18 mouse cellular contexts compared by ENCODE assay signal in the genomic region with DNA sequence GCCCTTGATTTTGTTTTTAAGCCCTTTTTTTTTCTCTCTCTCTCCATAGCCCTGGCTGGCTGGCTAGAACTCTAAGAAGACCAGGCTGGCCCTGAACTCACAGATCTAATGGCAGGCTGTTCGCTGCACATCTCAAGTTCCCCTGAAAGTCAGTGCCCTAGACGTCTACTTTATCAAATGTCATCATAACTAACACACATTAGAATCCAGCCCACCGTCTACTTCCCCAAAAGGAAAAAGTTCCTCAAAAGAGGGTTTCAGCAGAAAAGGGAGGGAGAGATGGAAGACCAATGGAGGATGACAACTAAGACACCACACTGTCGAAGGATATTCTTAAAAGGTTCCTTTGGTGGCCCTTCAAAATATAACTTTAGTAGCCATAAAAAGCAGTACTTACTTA. TPM values are rescaled to one million over a fixed set of nuclear protein-coding genes. Genes with fewer than 3 reads are reported as not detected.
A peak's percentile ranks its signal among the peaks of the same experiment; 100 is the strongest.
DNase-seq lines count a peak whose midpoint lies in the region; ATAC-seq and TF ChIP-seq lines count a peak whose summit lies in the region.
"Had no signal": no experiment of that assay in that cellular context is flagged by ENCODE, and none has a peak within 500 bp of the region (broad histone marks: within the 10 kb centered on the region; RNA-seq: fewer than 3 reads in every experiment).

No protein-coding gene starts in this region.

- H3K27ac ChIP-seq in forebrain, embryonic 12.5 days: peak overlapping the region; percentile 42; the same call in 1 of the 2 replicates
- no peak overlapping the region for H3K27ac ChIP-seq in forebrain, embryonic 13.5 days
- H3K27ac ChIP-seq in kidney, embryonic 15.5 days: peak overlapping the region; percentile 1; the same call in 1 of the 2 replicates
- H3K27ac ChIP-seq in bone marrow macrophage, adult 2 months (ENCODE audit: insufficient read depth, low read depth, low read length): peak overlapping the region; percentile 31
- H3K27ac ChIP-seq in kidney, embryonic 14.5 days (ENCODE audit: low read depth, low read length): no peak overlapping the region
- H3K27ac ChIP-seq: hindbrain, embryonic 13.5 days; intestine, embryonic 15.5 days; limb, embryonic 15.5 days; lung, embryonic 15.5 days; midbrain, embryonic 13.5 days had no signal

- no peaks in the 10 kb centered on the region for H3K9me3 ChIP-seq in forebrain, embryonic 12.5 days
- H3K9me3 ChIP-seq in forebrain, embryonic 13.5 days (replicated peaks): no peaks in the 10 kb centered on the region
- H3K9me3 ChIP-seq in kidney, embryonic 15.5 days (replicated peaks): no peaks in the 10 kb centered on the region
- H3K9me3 ChIP-seq in kidney, embryonic 14.5 days (ENCODE audit: control insufficient read depth, low read length): no peaks in the 10 kb centered on the region
- H3K9me3 ChIP-seq: G1E; hindbrain, embryonic 13.5 days; intestine, embryonic 15.5 days; limb, embryonic 15.5 days; lung, embryonic 15.5 days; midbrain, embryonic 13.5 days; neural tube, embryonic 13.5 days had no signal

- no peak for TF ChIP-seq POLR2A in bone marrow macrophage, adult 2 months (IDR thresholded peaks at IDR 0.05; ENCODE audit: borderline replicate concordance, low read depth, low read length)

- 89% methylated on average over 4 of the region's 4 CpGs for WGBS in forebrain, embryonic 12.5 days
- WGBS in forebrain, embryonic 13.5 days: 92% methylated on average over 4 of the region's 4 CpGs
- WGBS in kidney, embryonic 15.5 days: 72% methylated on average over 4 of the region's 4 CpGs
- WGBS in kidney, embryonic 14.5 days: 75% methylated on average over 4 of the region's 4 CpGs

- DNase-seq in kidney, postnatal 14 days: no peak
- DNase-seq: cerebellum, adult 9-11 months; lung, postnatal 4 days; right cerebral cortex, adult 18-20 months; thymus, postnatal 36 days had no signal

- H3K27me3 ChIP-seq in forebrain, embryonic 12.5 days: no peaks in the 10 kb centered on the region
- no peaks in the 10 kb centered on the region for H3K27me3 ChIP-seq in forebrain, embryonic 13.5 days
- no peaks in the 10 kb centered on the region for H3K27me3 ChIP-seq in kidney, embryonic 15.5 days
- no peaks in the 10 kb centered on the region for H3K27me3 ChIP-seq in kidney, embryonic 14.5 days (ENCODE audit: control insufficient read depth, insufficient read depth, low read length)
- H3K27me3 ChIP-seq: hindbrain, embryonic 13.5 days; intestine, embryonic 15.5 days; limb, embryonic 15.5 days; lung, embryonic 15.5 days; midbrain, embryonic 13.5 days; neural tube, embryonic 13.5 days had no signal

- peaks cover 15% of the 10 kb centered on the region for H3K36me3 ChIP-seq in forebrain, embryonic 12.5 days (replicated peaks)
- peaks cover 9% of the 10 kb centered on the region; the same call in 1 of the 2 replicates for H3K36me3 ChIP-seq in forebrain, embryonic 13.5 days (ENCODE audit: poor library complexity, severe bottlenecking)
- peaks cover 38% of the 10 kb centered on the region for H3K36me3 ChIP-seq in kidney, embryonic 15.5 days
- peaks cover 16% of the 10 kb centered on the region; the same call in 1 of the 2 replicates for H3K36me3 ChIP-seq in kidney, embryonic 14.5 days (ENCODE audit: control insufficient read depth, insufficient read depth, low read length)
- H3K36me3 ChIP-seq: hindbrain, embryonic 13.5 days; intestine, embryonic 15.5 days; midbrain, embryonic 13.5 days had no signal

- TF ChIP-seq CTCF in bone marrow macrophage, adult 2 months (IDR thresholded peaks at IDR 0.05; ENCODE audit: low read depth, low read length): no peak

- no peak overlapping the region for H3K4me2 ChIP-seq in forebrain, embryonic 12.5 days
- H3K4me2 ChIP-seq in forebrain, embryonic 13.5 days: no peak overlapping the region
- H3K4me2 ChIP-seq in kidney, embryonic 15.5 days: no peak overlapping the region
- H3K4me2 ChIP-seq in kidney, embryonic 14.5 days (replicated peaks; ENCODE audit: low read depth, low read length): no peak overlapping the region
- H3K4me2 ChIP-seq: hindbrain, embryonic 13.5 days; intestine, embryonic 15.5 days; limb, embryonic 15.5 days; lung, embryonic 15.5 days; midbrain, embryonic 13.5 days; neural tube, embryonic 13.5 days had no signal

- no peak overlapping the region for H3K4me3 ChIP-seq in forebrain, embryonic 12.5 days (replicated peaks)
- no peak overlapping the region for H3K4me3 ChIP-seq in forebrain, embryonic 13.5 days
- H3K4me3 ChIP-seq in kidney, embryonic 15.5 days (replicated peaks): no peak overlapping the region
- no peak overlapping the region for H3K4me3 ChIP-seq in bone marrow macrophage, adult 2 months (ENCODE audit: insufficient read depth, low read length)
- H3K4me3 ChIP-seq in kidney, embryonic 14.5 days (ENCODE audit: low read length): no peak overlapping the region
- H3K4me3 ChIP-seq: hindbrain, embryonic 13.5 days; intestine, embryonic 15.5 days; limb, embryonic 15.5 days; lung, embryonic 15.5 days; midbrain, embryonic 13.5 days; neural tube, embryonic 13.5 days had no signal

- no peak for ATAC-seq in forebrain, embryonic 12.5 days (ENCODE audit: low FRiP score)
- no peak for ATAC-seq in forebrain, embryonic 13.5 days
- no peak for ATAC-seq in kidney, embryonic 15.5 days (replicated peaks; ENCODE audit: low FRiP score)
- ATAC-seq in megakaryocyte progenitor cell, adult 5-6 weeks (replicated peaks; ENCODE audit: poor library complexity): peak; percentile 38
- no peak for ATAC-seq in kidney, embryonic 14.5 days (ENCODE audit: low FRiP score, low TSS enrichment)
- ATAC-seq: intestine, embryonic 15.5 days; midbrain, embryonic 13.5 days had no signal

- no peak overlapping the region for H3K9ac ChIP-seq in forebrain, embryonic 12.5 days
- H3K9ac ChIP-seq in forebrain, embryonic 13.5 days: no peak overlapping the region
- no peak overlapping the region for H3K9ac ChIP-seq in kidney, embryonic 15.5 days
- H3K9ac ChIP-seq in kidney, embryonic 14.5 days (ENCODE audit: low read depth, low read length): no peak overlapping the region
- H3K9ac ChIP-seq: hindbrain, embryonic 13.5 days; intestine, embryonic 15.5 days; limb, embryonic 15.5 days; lung, embryonic 15.5 days; midbrain, embryonic 13.5 days; neural tube, embryonic 13.5 days had no signal

- peaks cover 16% of the 10 kb centered on the region for H3K4me1 ChIP-seq in forebrain, embryonic 12.5 days
- peaks cover 23% of the 10 kb centered on the region for H3K4me1 ChIP-seq in forebrain, embryonic 13.5 days
- peaks cover 39% of the 10 kb centered on the region for H3K4me1 ChIP-seq in kidney, embryonic 15.5 days
- peaks cover 41% of the 10 kb centered on the region for H3K4me1 ChIP-seq in bone marrow macrophage, adult 2 months (ENCODE audit: control insufficient read depth, insufficient read depth, low read length)
- H3K4me1 ChIP-seq in kidney, embryonic 14.5 days (ENCODE audit: control insufficient read depth, insufficient read depth, low read length): no peaks in the 10 kb centered on the region; the same call in none of the 2 replicates

RNA-seq across cellular contexts. Expression of gene Chd2, which starts 14.4 kb away (rescaled TPM):
- 69.4 and 78.8 TPM in 2 replicates for polyA plus RNA-seq in forebrain, embryonic 12.5 days (2016; fragmentation: Nextera tagmentation; extraction: Ambion mirVana)
- polyA plus RNA-seq in forebrain, embryonic 13.5 days (2015; fragmentation: Nextera tagmentation; extraction: Ambion mirVana): 62.8 TPM in 2 replicates
- polyA plus RNA-seq in kidney, embryonic 15.5 days (2015; fragmentation: Nextera tagmentation; extraction: Ambion mirVana): 56.6 and 61.7 TPM in 2 replicates
- 44.4 and 47.9 TPM in 2 replicates for polyA plus RNA-seq in bone marrow macrophage, adult 2 months (2012; ENCODE audit: insufficient read depth, insufficient read length, missing spikeins)
- total RNA-seq in megakaryocyte progenitor cell, adult 5-6 weeks (2015): 46.8 and 54.3 TPM in 2 replicates
- 82.2 and 117 TPM in 2 replicates for total RNA-seq in megakaryocyte progenitor cell, adult 5-6 weeks (2017)
- polyA plus RNA-seq in kidney, embryonic 14.5 days (2014; fragmentation: Nextera tagmentation; extraction: Ambion mirVana): 43.7 and 70.9 TPM in 2 replicates

Comparison
In these comparisons a context has a peak if more than half of its experiments do, and no peak if none do; other contexts are left out.
1. H3K27ac ChIP-seq: peak in forebrain, embryonic 12.5 days (single experiment), kidney, embryonic 15.5 days (single experiment) and bone marrow macrophage, adult 2 months (single experiment); none in forebrain, embryonic 13.5 days (single experiment) and kidney, embryonic 14.5 days (single experiment).